Mouse (Mus musculus) testis, postnatal 14 days (tissue): ENCODE data around the gene Gadd45b.

ENCODE experiments used
- DNase-seq: peaks from one replicate; pipeline ENCODE4 v3.0.0; 2021; ENCODE audit warnings: low spot score

The Gadd45b gene

DNA sequence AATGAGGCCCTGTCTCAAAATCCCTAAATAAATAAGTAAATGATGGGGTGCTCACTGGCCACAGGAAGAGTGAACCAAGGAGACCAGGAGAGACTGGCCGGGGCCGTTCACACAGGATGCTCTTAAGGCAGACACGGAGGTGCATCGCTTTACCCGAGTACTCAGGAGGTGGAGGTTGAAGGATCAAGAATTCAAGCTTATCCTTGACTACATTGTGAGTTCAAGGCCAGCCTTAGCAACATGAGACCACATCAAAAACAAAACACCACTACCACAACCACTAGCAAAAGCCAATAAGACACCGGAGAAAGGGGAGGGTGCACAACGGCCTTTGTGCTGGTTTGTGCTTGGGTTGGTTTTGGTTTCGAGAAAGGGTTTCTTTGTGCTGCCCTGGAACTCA is 26.5 kb downstream of the Gadd45b start:
- DNase-seq: no peak

DNA sequence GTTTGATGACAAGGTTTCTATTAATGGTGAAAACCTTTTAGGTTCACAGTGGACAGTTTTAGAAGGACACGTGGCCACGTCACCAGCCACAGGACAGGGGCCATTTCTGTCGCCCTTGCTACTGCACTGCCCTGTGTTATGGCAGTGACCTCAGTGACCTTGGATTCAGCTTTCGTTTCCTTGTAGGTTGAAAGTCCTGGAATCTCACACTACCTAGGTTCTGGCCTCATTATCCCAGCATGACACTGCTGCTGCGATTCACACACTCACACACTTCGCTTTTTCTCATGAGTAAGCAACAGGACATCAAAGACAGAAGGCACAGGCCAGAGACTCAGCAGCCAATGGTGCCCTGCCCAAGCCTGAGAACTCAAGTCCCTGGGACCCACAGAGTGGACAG is 27.0 kb downstream of the Gadd45b start:
- no peak for DNase-seq

- DNase-seq: no peak
These were observed 27.9 kb downstream of the Gadd45b start for GRCm38 (mm10) chr10:80957791-80958190.

GRCm38 (mm10) chr10:80958979-80959637 is 29.2 kb downstream of the Gadd45b start:
- DNase-seq: no peak

DNA sequence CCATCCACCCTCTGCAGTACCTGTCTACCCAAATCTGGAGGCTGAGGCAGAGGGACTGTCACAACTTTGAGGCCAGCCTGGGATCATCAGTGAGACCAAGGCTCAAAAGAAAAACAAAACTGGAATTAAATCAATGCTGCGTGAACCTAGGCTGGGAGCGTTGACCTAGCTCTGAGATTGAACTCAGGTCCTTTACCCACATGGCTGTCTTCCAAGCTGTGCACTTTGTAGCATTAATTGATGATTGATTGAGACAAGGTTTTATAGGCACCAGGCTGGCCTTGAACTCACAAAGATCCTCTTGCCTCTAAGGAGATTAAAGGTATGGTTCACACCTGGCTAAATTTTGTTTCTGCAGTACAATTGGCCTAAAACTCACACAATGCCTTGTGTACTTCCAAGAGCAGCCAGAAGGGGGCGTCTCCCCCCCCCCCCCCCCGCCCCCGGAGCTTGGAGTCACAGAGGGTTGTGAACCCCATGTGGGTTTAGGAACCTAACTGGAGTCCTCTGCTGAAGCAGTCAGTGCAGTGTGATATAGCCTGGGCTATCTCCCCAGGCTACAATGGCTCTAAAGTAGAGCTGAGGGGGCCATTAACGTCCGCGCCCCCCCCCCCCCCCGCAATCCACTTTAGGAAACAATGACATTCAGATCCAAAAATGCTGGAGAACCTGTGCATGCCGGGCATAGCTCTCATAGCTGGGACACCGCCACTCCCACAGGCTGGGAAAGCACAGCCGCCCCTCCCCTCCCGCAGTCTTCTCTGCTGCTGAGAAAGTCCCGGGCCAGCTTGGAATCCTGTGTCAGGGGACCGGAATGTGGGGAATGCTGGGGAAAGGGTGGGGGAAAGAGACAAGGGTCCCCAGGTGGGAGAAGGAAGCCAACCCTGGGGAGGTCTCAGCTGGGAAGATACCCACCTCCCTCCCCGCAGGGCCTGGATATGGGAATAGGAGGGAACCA is 31.0 kb downstream of the Gadd45b start:
- peak; percentile 61 for DNase-seq

- DNase-seq: peak; percentile 64
These were observed 32.2 kb downstream of the Gadd45b start for GRCm38 (mm10) chr10:80962051-80962472.

DNA sequence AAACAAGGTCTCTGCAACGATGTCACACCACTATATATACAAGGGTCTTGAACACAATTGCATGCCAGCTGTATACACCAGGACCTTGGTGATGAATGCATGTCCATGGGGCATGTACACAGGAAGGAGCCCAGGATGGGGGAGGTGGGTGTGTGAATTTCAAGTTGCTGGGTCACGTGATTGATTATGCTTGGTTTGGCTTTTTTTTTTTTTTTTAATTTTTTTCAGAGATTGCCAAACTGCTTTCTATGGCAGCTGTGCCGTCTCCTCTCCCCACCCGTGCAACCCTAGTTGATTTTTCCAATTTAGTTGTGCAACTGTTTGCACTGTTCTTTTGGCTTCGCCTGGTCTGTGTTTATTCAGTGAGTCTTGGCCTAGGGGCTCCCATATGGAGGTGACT is 32.7 kb downstream of the Gadd45b start:
- no peak for DNase-seq

- DNase-seq: no peak
These were observed 33.4 kb downstream of the Gadd45b start for GRCm38 (mm10) chr10:80963031-80963975.

DNA sequence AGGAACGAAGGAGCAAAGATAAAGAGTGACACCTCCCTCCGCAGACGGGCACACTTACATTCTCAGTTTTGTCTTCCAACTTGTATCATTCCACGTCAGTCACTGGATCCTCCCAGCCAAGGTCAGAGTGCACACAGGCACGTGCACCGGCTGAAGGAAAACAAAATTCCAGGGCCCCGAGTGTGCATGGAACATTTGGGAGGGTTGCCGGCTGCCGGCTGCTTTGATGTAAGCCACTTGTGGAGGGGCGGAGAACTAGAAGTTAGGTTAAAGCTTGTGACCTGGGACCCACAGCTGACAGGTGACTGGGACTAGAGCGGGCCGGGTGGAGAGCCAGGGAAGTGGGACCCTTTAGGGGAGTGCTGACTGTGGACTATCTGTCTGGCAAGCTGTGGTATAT is 36.4 kb downstream of the Gadd45b start:
- no peak for DNase-seq

GRCm38 (mm10) chr10:80967101-80967656 is 37.3 kb downstream of the Gadd45b start:
- DNase-seq: no peak

GRCm38 (mm10) chr10:80968106-80968505 is 38.2 kb downstream of the Gadd45b start:
- DNase-seq: no peak

DNA sequence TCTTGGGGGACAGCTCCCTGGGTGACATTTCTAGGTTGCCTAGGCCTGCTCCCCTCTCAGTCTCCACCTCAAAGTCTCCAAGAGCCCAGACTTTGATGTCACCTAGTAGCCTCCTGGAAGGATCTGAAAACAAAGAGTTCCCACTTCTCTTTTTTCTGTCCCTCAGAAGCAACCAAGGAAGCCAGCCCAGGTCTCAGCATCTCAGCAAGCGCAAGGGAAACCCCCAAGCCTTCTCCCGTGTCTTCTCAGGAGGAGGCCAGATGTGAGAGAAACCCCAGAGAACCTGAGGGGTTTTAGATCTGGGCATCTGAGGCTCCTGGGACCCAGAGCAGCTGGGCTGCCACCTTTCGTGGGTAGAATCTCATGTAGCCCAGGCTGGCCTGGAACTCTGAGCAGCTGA is 39.4 kb downstream of the Gadd45b start:
- DNase-seq: no peak

GRCm38 (mm10) chr10:80970159-80970558 is 40.3 kb downstream of the Gadd45b start:
- DNase-seq: no peak

- no peak for DNase-seq
These were observed 41.7 kb downstream of the Gadd45b start for GRCm38 (mm10) chr10:80971533-80971932.

- DNase-seq: no peak
These were observed 42.5 kb downstream of the Gadd45b start for GRCm38 (mm10) chr10:80972071-80972987.

GRCm38 (mm10) chr10:80973722-80974121 is 43.8 kb downstream of the Gadd45b start:
- DNase-seq: peak; percentile 58

DNA sequence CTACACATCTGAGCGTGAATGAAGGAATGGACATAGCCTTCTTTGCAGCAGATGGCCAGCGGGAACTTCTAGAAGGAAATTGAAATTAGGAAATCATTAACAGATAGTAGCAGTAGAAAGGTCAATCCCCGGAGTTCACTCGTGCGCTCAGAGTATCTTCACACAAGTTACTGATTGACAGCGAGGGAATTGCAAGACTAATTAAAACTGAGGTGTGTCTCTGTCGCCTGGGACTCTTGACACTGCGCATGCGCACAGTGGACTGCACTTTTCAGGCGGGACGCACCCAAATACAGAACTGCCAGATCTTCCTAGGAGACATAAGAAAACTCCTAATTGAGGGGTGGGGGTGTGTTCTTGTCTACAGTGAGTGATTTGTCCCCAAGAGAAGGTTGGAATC is 45.6 kb downstream of the Gadd45b start:
- no peak for DNase-seq

DNA sequence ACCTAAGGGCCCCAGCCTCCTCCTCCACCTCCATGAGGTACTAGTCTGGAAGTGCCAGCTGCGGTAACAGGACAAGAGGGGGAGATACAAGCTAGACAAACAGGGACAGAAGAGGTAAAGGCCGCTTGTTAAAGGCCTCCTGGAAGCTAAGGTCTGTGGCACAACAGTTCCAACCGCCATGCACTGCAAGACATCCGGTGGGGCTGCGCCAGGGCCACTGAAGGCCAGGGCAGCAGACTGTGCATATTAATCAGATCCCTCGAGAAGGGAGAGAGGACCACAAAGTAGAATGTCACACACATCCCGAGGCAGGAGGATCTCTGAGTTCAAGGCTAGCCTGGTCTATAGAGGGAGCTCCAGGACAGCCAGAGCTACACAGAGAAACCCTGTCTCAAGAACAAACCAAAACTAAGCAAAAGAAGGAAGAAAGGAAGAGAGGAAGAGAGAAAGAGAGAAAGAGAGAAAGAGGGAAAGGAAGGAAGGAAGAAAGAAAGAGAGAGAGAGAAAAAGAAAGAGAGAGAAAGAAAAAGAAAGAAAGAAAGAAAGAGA is 51.8 kb downstream of the Gadd45b start:
- no peak for DNase-seq
